Mouse (Mus musculus): ENCODE data around the gene Pcolce2. TPM values are rescaled to one million over a fixed set of nuclear protein-coding genes. Genes with fewer than 3 reads are reported as not detected.

The Pcolce2 gene
- polyA plus RNA-seq, 1 experiment, result not detected

- H3K36me3 ChIP-seq (ENCODE audit: control insufficient read depth), result no peaks in the 10 kb centered on the region
- peaks cover 42% of the 10 kb centered on the region for H3K27me3 ChIP-seq (ENCODE audit: control insufficient read depth)
- no peaks in the 10 kb centered on the region for H3K4me1 ChIP-seq (ENCODE audit: control insufficient read depth)
- H3K9me3 ChIP-seq (ENCODE audit: control insufficient read depth, low read length), result no peaks in the 10 kb centered on the region
- TF ChIP-seq TAL1 (IDR thresholded peaks at IDR 0.05; ENCODE audit: low read length), result no peak
- no peak for TF ChIP-seq GATA1 (IDR thresholded peaks at IDR 0.05; ENCODE audit: low read length)
- H3K4me3 ChIP-seq (replicated peaks), result no peak overlapping the region
These were observed 2.5 kb downstream of the Pcolce2 start for GRCm38 (mm10) chr9:95639919-95640318.

DNA sequence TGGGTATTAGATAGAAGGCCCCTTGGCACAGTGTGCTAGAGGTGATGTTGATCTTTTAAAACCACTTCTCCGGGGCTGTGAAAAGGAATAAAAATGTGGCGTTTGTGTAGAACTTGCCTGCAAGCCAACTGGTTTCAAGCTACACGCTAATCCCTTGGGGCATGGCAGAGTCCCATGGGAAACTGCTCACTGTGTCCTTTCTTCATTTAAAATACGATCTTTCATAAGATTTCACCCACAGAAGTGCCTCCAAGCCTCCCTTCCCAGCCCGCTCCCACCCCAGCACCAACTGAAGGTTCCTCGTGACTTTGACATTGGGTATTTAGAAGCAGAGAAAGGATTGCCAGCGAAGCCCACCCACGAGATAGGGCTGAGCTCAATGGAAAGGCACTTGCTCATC, 8.5 kb downstream of the Pcolce2 start:
- H3K4me3 ChIP-seq (replicated peaks), result no peak overlapping the region
- H3K4me1 ChIP-seq (ENCODE audit: control insufficient read depth), result no peaks in the 10 kb centered on the region
- TF ChIP-seq GATA1 (IDR thresholded peaks at IDR 0.05; ENCODE audit: low read length) (no peak), TAL1 (IDR thresholded peaks at IDR 0.05; ENCODE audit: low read length) (no peak)
- H3K27me3 ChIP-seq (ENCODE audit: control insufficient read depth), result no peaks in the 10 kb centered on the region; the same call in 1 of the 2 replicates
- H3K36me3 ChIP-seq (ENCODE audit: control insufficient read depth), result no peaks in the 10 kb centered on the region
- H3K9me3 ChIP-seq (ENCODE audit: control insufficient read depth, low read length), result peaks cover 5% of the 10 kb centered on the region

DNA sequence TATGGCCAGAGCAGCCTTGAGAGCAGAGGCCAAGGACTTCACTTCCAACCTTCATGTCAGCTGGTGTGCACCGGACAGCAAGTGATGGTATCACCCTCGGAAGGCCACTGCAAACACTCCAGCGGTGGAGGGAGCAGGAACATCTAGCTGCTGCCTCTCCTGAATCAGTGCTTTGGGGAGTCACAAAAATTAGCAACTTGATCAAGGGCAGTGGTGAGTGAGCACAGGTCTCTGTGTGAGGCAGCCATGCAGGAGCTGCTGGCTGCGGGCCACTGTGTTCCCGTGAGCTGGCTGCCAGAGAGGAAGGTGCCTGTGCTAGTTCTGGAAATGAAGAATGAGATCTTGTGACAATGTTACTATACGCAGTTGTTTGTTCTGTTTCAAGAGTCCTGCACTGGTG, 16.0 kb downstream of the Pcolce2 start:
- Histone ChIP-seq H3K4me1 (ENCODE audit: control insufficient read depth) (no peaks in the 10 kb centered on the region), H3K27me3 (ENCODE audit: control insufficient read depth) (no peaks in the 10 kb centered on the region), H3K4me3 (replicated peaks) (no peak overlapping the region), H3K9me3 (ENCODE audit: control insufficient read depth, low read length) (peaks cover 5% of the 10 kb centered on the region), H3K36me3 (ENCODE audit: control insufficient read depth) (no peaks in the 10 kb centered on the region)
- TF ChIP-seq GATA1 (IDR thresholded peaks at IDR 0.05; ENCODE audit: low read length) (no peak), TAL1 (IDR thresholded peaks at IDR 0.05; ENCODE audit: low read length) (no peak)

GRCm38 (mm10) chr9:95654356-95654755, 17.0 kb downstream of the Pcolce2 start:
- Histone ChIP-seq H3K4me3 (replicated peaks) (no peak overlapping the region), H3K36me3 (ENCODE audit: control insufficient read depth) (no peaks in the 10 kb centered on the region), H3K4me1 (ENCODE audit: control insufficient read depth) (no peaks in the 10 kb centered on the region), H3K9me3 (ENCODE audit: control insufficient read depth, low read length) (peaks cover 5% of the 10 kb centered on the region), H3K27me3 (ENCODE audit: control insufficient read depth) (no peaks in the 10 kb centered on the region)
- TF ChIP-seq GATA1 (IDR thresholded peaks at IDR 0.05; ENCODE audit: low read length) (no peak), TAL1 (IDR thresholded peaks at IDR 0.05; ENCODE audit: low read length) (no peak)

GRCm38 (mm10) chr9:95657941-95658340, 20.5 kb downstream of the Pcolce2 start:
- Histone ChIP-seq H3K9me3 (ENCODE audit: control insufficient read depth, low read length) (no peaks in the 10 kb centered on the region), H3K36me3 (ENCODE audit: control insufficient read depth) (no peaks in the 10 kb centered on the region)

DNA sequence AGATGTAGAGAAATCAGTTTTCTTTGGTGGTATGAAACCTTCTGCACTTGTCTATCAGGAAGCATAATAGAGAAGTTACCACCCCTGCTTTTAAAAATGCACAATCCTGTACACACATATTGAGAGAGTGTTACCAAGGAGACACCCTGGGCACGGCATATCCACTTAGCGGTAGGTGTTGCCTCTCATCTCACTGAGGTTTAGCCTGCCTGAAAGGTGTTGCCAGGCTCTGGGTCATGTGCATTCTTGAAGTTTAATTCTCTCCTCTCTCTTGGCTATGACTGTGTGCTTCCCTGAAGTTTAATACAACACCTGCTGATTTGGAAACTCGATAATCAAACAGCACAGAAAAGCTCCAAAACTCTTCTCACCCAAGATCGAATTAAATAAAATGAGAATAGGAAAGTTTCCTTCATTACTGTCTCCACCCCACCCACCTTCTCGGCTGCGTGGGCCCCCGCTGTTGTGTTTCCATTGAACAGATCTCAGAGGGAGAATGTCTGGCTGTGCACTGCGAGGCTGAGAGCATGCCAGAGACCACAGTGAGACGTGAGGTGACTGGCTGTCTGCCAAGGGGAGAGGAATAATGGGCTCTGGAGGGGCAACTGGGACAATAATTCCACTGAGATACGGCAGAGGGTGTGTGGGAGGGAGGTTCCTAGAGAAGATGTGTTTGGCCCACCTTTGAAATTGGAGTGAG, 27.0 kb downstream of the Pcolce2 start:
- TF ChIP-seq GATA1 (IDR thresholded peaks at IDR 0.05; ENCODE audit: low read length) (no peak), TAL1 (IDR thresholded peaks at IDR 0.05; ENCODE audit: low read length) (no peak)
- no peaks in the 10 kb centered on the region for H3K4me1 ChIP-seq (ENCODE audit: control insufficient read depth)

More at GRCm38 (mm10) chr9:95657941-95658340, 20.5 kb downstream of the Pcolce2 start:
- Histone ChIP-seq H3K4me3 (replicated peaks) (no peak overlapping the region), H3K4me1 (ENCODE audit: control insufficient read depth) (no peaks in the 10 kb centered on the region), H3K27me3 (ENCODE audit: control insufficient read depth) (no peaks in the 10 kb centered on the region)
- TF ChIP-seq TAL1 (IDR thresholded peaks at IDR 0.05; ENCODE audit: low read length), result no peak
- TF ChIP-seq GATA1 (IDR thresholded peaks at IDR 0.05; ENCODE audit: low read length), result no peak

GRCm38 (mm10) chr9:95665835-95666234, 28.4 kb downstream of the Pcolce2 start:
- Histone ChIP-seq H3K27me3 (ENCODE audit: control insufficient read depth) (no peaks in the 10 kb centered on the region), H3K9me3 (ENCODE audit: control insufficient read depth, low read length) (peaks cover 2% of the 10 kb centered on the region; the same call in 1 of the 2 replicates), H3K4me3 (replicated peaks) (no peak overlapping the region), H3K4me1 (ENCODE audit: control insufficient read depth) (no peaks in the 10 kb centered on the region), H3K36me3 (ENCODE audit: control insufficient read depth) (no peaks in the 10 kb centered on the region; the same call in 1 of the 2 replicates)
- TF ChIP-seq GATA1 (IDR thresholded peaks at IDR 0.05; ENCODE audit: low read length) (no peak), TAL1 (IDR thresholded peaks at IDR 0.05; ENCODE audit: low read length) (no peak)

More for the DNA sequence above, 27.0 kb downstream of the Pcolce2 start:
- Histone ChIP-seq H3K36me3 (ENCODE audit: control insufficient read depth) (no peaks in the 10 kb centered on the region), H3K27me3 (ENCODE audit: control insufficient read depth) (no peaks in the 10 kb centered on the region), H3K9me3 (ENCODE audit: control insufficient read depth, low read length) (no peaks in the 10 kb centered on the region), H3K4me3 (replicated peaks) (no peak overlapping the region)

DNA sequence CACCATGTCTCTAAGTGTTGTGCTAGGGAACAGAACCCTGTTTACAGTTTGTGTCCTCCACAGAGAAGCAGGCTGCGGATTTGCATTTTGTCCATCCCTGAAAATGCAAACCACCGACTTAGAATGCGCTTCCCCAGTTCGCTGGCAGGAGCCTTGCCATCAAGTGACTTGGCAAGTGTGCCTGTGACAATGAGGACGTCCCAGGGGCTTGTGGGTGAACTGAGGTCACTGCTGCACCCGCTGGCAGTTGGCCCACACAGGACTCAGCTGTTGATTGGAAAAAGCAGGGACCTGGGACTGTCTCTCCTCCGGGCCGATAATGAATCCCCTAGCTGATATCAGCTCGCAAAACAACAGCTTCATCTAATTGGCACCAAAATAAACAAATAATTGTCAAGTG, 30.4 kb downstream of the Pcolce2 start:
- no peaks in the 10 kb centered on the region for H3K4me1 ChIP-seq (ENCODE audit: control insufficient read depth)

GRCm38 (mm10) chr9:95668306-95668705, 30.9 kb downstream of the Pcolce2 start:
- TF ChIP-seq GATA1 (IDR thresholded peaks at IDR 0.05; ENCODE audit: low read length) (no peak), TAL1 (IDR thresholded peaks at IDR 0.05; ENCODE audit: low read length) (no peak)
- peaks cover 5% of the 10 kb centered on the region for H3K9me3 ChIP-seq (ENCODE audit: control insufficient read depth, low read length)
- H3K36me3 ChIP-seq (ENCODE audit: control insufficient read depth), result no peaks in the 10 kb centered on the region; the same call in 1 of the 2 replicates
- H3K4me3 ChIP-seq (replicated peaks), result no peak overlapping the region
- H3K4me1 ChIP-seq (ENCODE audit: control insufficient read depth), result no peaks in the 10 kb centered on the region
- no peaks in the 10 kb centered on the region for H3K27me3 ChIP-seq (ENCODE audit: control insufficient read depth)

More for the DNA sequence above, 30.4 kb downstream of the Pcolce2 start:
- Histone ChIP-seq H3K27me3 (ENCODE audit: control insufficient read depth) (no peaks in the 10 kb centered on the region), H3K9me3 (ENCODE audit: control insufficient read depth, low read length) (peaks cover 5% of the 10 kb centered on the region), H3K36me3 (ENCODE audit: control insufficient read depth) (no peaks in the 10 kb centered on the region; the same call in 1 of the 2 replicates), H3K4me3 (replicated peaks) (no peak overlapping the region)
- TF ChIP-seq TAL1 (IDR thresholded peaks at IDR 0.05; ENCODE audit: low read length), result no peak
- no peak for TF ChIP-seq GATA1 (IDR thresholded peaks at IDR 0.05; ENCODE audit: low read length)

All from erythroblast, embryonic 14.5 days (primary cell).